Mouse (Mus musculus): ENCODE data around the gene Zfp978. TPM values are rescaled to one million over a fixed set of nuclear protein-coding genes. Genes with fewer than 3 reads are reported as not detected.
"Not testable (repeated sequence)": the region's sequence is repeated elsewhere in the genome, so short reads cannot be mapped to it uniquely, and the experiment has no call there.

Zfp978 gene
- polyA plus RNA-seq, 1 experiment, result not detected

DNA sequence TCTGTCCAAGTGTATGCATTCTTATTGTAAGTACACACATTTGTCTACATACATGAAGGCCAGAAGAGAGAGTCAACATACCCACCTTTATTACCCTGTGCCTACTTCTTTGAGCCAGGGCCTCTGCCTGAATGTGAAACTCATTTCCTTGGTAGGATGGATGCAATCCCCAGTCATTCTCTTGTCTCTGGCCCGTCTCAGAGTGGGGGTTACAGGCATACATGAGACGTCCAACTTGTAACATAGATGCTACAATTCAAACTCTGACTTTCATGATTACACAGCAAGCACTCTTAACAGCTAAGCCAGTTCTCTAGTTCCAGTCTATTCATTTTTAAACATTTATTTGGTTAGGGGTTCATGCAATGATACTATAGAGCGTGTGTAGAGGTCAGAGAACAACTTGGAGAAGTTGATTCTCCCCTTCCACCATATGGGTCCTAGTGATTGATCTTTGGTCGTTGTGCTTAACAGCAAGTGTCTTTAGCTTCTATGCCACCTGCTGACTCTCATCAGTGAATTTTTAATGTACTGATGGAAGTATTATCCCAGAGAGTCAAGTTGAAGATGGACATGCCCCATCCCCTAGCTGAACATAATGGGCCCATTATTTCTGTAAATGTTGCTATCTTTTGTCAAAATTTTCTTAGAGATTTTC, 62.7 kb downstream of the Zfp978 start:
- no peak overlapping the region for H3K4me3 ChIP-seq (ENCODE audit: insufficient read depth, low read length)
- no peaks in the 10 kb centered on the region for H3K4me1 ChIP-seq (ENCODE audit: control insufficient read depth, insufficient read depth, low read length)
- H3K27ac ChIP-seq (ENCODE audit: insufficient read depth, low read length), result no peak overlapping the region
- no peak for TF ChIP-seq CTCF (IDR thresholded peaks at IDR 0.05; ENCODE audit: extremely low read depth, insufficient read depth, low read length)
- no peak for TF ChIP-seq POLR2A (IDR thresholded peaks at IDR 0.05; ENCODE audit: extremely low read depth, insufficient read depth, low read length)

DNA sequence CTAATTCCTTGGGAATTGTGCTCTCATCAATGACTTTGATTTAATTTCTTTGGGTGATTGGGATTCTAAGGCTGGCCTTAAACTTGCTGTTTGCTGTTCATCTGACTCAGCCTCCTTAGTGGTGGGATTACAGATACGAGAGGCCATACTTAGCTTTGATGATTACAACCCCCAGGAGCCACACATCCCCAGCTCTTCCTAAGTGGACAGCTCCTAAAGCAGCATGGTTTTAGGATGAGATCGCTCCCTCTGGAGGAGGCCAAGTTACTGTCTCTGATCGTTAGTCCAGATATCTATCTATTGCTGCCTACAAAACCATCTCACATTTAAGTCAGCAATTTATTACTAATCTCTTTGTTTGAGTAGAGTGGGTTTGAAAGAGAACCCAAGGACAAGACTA, 63.3 kb downstream of the Zfp978 start:
- H3K27ac ChIP-seq (ENCODE audit: insufficient read depth, low read length); H3K4me1 ChIP-seq (ENCODE audit: control insufficient read depth, insufficient read depth, low read length); H3K4me3 ChIP-seq (ENCODE audit: insufficient read depth, low read length): not testable (repeated sequence)

DNA sequence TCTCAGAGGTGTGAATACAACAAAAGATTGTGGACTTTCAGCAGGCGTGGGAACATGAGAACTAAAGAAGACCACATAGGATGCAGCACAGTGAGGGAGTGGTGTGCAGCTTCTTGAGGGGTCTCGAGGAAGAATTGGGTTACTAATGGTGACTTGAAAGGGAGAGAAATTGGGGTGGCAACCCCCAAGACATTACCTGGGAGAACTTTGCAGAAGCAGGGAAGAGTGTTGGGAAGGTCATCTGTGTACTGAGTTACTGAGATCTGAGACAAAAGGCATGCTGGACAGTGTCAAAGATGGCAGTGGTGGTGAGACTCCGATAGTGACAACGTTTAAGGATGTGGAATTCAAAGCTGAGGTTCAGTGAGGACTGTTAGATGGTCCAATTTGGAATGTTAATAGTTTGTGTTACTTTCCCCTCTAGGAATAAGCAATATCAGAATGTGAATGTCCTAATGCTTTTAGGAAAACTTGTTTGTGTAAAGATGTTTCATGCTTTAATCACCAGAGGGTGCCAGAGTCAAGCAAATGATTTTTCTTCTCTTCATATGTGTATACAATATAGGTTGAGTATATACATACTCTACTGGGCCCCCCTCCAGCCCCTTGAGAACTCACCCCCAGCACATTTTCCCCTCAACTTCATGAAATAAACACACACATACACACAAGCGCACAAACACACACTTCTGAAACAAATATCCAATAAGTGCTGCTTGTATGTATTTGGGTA, 64.7 kb downstream of the Zfp978 start:
- not testable (repeated sequence) for H3K4me1 ChIP-seq (ENCODE audit: control insufficient read depth, insufficient read depth, low read length); H3K4me3 ChIP-seq (ENCODE audit: insufficient read depth, low read length); H3K27ac ChIP-seq (ENCODE audit: insufficient read depth, low read length)

DNA sequence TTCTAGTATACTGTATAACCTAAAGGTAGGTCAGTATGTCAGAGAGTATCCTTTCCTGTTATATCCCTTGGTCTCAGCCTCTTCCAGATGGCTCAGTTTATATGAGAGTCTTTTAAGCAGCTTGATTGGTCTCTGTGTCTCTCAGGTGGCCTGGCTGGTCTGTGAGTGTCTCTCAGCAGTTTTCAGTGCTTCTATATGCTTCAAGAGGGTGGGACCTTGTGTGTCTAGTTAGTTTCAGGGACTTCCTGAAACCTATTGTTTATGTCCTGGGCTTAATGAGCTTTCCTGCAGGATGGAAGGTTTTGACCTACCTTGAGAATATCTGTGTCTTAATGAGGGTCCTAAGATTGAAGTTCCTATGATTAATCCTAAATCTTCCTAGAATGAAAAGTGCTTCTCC, 69.5 kb downstream of the Zfp978 start:
- TF ChIP-seq POLR2A (IDR thresholded peaks at IDR 0.05; ENCODE audit: extremely low read depth, insufficient read depth, low read length), result no peak
- no peak for TF ChIP-seq CTCF (IDR thresholded peaks at IDR 0.05; ENCODE audit: extremely low read depth, insufficient read depth, low read length)

GRCm38 (mm10) chr4:147431696-147432442, 70.8 kb downstream of the Zfp978 start:
- H3K4me1 ChIP-seq (ENCODE audit: control insufficient read depth, insufficient read depth, low read length); H3K4me3 ChIP-seq (ENCODE audit: insufficient read depth, low read length); H3K27ac ChIP-seq (ENCODE audit: insufficient read depth, low read length): not testable (repeated sequence)

More for the DNA sequence above, 69.5 kb downstream of the Zfp978 start:
- Histone ChIP-seq H3K4me1 (ENCODE audit: control insufficient read depth, insufficient read depth, low read length) (no peaks in the 10 kb centered on the region), H3K4me3 (ENCODE audit: insufficient read depth, low read length) (no peak overlapping the region), H3K27ac (ENCODE audit: insufficient read depth, low read length) (no peak overlapping the region)

- Histone ChIP-seq H3K4me3 (ENCODE audit: insufficient read depth, low read length) (no peak overlapping the region), H3K4me1 (ENCODE audit: control insufficient read depth, insufficient read depth, low read length) (no peaks in the 10 kb centered on the region), H3K27ac (ENCODE audit: insufficient read depth, low read length) (no peak overlapping the region)
- no peak for TF ChIP-seq CTCF (IDR thresholded peaks at IDR 0.05; ENCODE audit: extremely low read depth, insufficient read depth, low read length)
- TF ChIP-seq POLR2A (IDR thresholded peaks at IDR 0.05; ENCODE audit: extremely low read depth, insufficient read depth, low read length), result no peak
Measured at GRCm38 (mm10) chr4:147432443-147432790, 71.3 kb downstream of the Zfp978 start.

DNA sequence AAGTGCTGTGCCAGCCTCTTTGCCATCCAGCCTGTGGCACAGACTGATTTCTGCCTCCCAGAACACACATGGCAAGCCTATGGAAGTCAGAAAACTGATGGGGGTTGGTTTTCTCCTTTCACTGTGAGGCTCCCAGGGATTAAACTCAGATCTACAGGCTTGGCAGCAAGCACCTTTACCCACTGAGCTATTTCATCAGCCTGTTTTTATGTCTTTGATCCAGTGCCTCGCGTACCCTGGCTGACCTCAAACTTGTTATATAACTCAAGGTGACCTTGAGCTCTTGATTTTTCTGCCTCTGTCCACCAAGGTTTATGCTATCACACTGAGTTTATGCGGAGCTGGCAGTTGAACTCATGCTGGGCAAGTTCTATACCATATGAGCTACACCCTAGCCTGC, 71.9 kb downstream of the Zfp978 start:
- TF ChIP-seq POLR2A (IDR thresholded peaks at IDR 0.05; ENCODE audit: extremely low read depth, insufficient read depth, low read length) (no peak), CTCF (IDR thresholded peaks at IDR 0.05; ENCODE audit: extremely low read depth, insufficient read depth, low read length) (no peak)
- no peak overlapping the region for H3K27ac ChIP-seq (ENCODE audit: insufficient read depth, low read length)
- H3K4me1 ChIP-seq (ENCODE audit: control insufficient read depth, insufficient read depth, low read length), result no peaks in the 10 kb centered on the region
- no peak overlapping the region for H3K4me3 ChIP-seq (ENCODE audit: insufficient read depth, low read length)

DNA sequence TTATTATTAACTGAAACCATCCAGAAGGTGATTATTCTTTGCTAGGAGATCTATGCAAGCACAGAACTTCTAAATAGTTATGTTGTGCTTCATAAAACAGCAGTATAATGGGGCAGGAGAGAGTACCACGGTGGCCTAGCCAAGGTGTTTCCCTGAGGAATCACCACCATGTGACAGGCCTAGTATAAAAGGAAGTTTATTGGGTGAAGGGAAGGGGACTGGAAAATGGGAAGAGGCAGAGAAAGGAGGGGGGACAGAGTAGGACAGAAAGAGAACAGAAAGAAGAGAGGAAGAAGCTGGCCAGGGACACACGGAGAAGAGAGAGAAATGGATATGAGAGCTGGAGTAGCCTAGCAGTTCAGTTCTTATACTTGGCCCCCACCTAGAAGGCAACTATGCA, 72.8 kb downstream of the Zfp978 start:
- Histone ChIP-seq H3K4me3 (ENCODE audit: insufficient read depth, low read length) (no peak overlapping the region), H3K27ac (ENCODE audit: insufficient read depth, low read length) (no peak overlapping the region), H3K4me1 (ENCODE audit: control insufficient read depth, insufficient read depth, low read length) (no peaks in the 10 kb centered on the region)
- TF ChIP-seq CTCF (IDR thresholded peaks at IDR 0.05; ENCODE audit: extremely low read depth, insufficient read depth, low read length) (no peak), POLR2A (IDR thresholded peaks at IDR 0.05; ENCODE audit: extremely low read depth, insufficient read depth, low read length) (no peak)

Other genes with a start within 250 kb of the Zfp978 start
- 1.4 and 1.8 TPM in 2 replicates for gene Zfp991, start 229.3 kb upstream of the Zfp978 start, polyA plus RNA-seq (2012; rRNA removed)
- gene Zfp988, start 55.6 kb upstream of the Zfp978 start, polyA plus RNA-seq (2012; rRNA removed), result 0.15 and 0.25 TPM in 2 replicates
- gene Zfp982, start 131.1 kb downstream of the Zfp978 start, polyA plus RNA-seq (2012; rRNA removed), result 1.4 and 1.8 TPM in 2 replicates
- 0.33 and 0.47 TPM in 2 replicates for gene Gm16503, start 178.9 kb downstream of the Zfp978 start, polyA plus RNA-seq (2012; rRNA removed)
- 0.04 TPM in 1 of 2 replicates, not detected in the other for gene Zfp985, start 192.0 kb downstream of the Zfp978 start, polyA plus RNA-seq (2012; rRNA removed)

Data from cortical plate, adult 2 months (tissue).